Mouse (Mus musculus) lung, adult 18-20 months (tissue): ENCODE data around the gene Lmtk3.
A peak's percentile ranks its signal among the peaks of the same experiment; 100 is the strongest.

Experiments
- DNase-seq, 2 experiments: peaks; one replicate each; pipeline ENCODE4 v3.0.0; 2022; ENCODE audit warnings: mixed read lengths in 2 of 2

Gene Lmtk3

DNA sequence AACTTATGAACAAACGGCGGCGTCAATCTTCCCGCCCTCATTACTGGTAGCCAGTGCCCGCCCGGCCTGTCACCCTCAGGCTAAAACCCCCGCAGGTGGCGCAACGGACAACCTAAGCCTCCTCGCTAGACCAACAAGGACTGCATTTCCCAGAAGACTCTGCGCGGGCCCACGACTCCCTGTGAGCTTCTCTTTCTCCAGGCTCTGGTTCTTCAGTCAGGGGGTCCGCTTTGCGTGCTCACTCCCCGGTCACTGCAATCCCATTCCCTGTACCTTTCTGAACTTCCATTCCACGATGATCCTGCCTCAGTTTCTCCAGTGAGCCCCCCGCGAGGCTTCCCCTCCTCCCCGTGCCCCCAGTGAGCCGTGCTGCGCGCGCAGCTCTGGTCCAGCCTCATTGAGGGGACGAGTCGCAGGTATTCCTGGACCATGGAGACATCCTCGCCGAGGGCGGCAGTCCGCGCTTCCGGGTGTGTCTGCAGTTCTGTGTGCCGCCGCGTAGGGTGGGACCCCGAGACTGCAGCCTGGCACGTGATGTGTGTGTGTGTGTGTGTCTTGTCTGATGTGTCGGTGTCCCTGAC is at the start of gene Lmtk3:
TSS of gene Lmtk3 (plus strand) at position 228 of the 581 bp plus-strand sequence.
- DNase-seq, result peak; percentile 77 to 87

- peak; percentile 74 to 86 for DNase-seq
These were observed 44.3 kb upstream of the Lmtk3 start for GRCm38 (mm10) chr7:45739162-45739763.

- no peak for DNase-seq
These were observed 43.7 kb upstream of the Lmtk3 start for GRCm38 (mm10) chr7:45739820-45740219.

DNA sequence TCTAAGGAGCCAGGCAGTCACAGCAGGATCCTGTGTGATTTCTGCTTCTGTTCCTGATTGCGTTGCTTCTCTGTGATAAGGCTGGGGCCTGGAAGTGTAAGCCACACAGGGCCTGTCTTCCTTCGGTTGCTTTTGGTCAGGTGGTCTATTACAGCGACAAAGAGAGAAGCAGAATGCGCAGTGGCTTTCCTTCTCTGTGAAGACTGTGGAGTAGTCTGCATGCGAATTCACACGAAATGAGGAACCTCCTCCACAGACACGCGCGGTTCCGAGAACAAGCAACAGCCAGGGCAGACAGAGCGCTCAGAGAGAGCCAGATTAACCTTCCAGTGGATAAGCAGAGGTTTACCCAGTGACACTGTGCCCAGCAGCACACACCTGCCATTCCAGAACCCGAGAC is 42.2 kb upstream of the Lmtk3 start:
- no peak for DNase-seq

- DNase-seq, result peak; percentile 44 to 47
These were observed 41.8 kb upstream of the Lmtk3 start for GRCm38 (mm10) chr7:45741777-45742176.

DNA sequence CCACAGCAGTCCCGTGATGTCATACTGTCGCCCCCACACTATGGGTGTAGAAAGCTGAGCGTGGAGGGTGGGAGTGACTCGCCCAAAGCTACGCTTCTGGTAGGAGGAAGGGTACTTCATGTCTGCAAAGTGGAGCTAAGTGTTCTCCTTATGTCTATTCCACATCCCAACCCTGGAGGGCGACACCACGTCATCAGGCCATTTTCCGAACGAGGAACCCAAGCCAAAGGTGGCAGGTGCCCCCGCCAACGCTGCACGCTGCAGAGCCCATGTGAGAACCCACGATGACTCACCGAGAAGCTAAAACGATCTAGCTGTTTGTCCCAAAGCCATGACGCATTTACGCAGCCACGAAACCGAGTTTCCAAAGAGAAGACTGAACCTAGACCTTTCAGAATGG is 41.2 kb upstream of the Lmtk3 start:
- DNase-seq, result peak in 1 of 2 experiments; percentile 47

- DNase-seq, result peak; percentile 74 to 84
These were observed 39.2 kb upstream of the Lmtk3 start for GRCm38 (mm10) chr7:45744387-45744786.

DNA sequence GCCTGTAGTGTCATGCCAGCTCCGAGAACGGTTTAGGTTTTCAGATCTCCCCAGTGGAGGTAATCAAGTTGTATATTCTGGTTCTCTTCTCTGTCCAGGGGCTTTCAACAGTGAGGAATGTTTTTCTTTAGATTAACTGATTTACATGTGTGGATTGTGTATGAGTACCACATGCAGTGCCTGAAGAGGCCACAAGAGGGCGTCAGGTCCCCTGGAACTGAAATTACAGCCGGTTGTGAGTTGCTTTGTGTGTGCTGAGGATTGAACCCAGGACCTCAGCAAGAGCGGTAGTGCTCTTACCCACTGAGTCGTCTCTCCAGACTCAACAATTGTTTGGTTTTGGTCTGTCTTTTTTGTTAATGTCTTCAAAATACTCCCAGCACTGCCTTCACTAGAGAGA is 37.0 kb upstream of the Lmtk3 start:
- DNase-seq, result no peak

DNA sequence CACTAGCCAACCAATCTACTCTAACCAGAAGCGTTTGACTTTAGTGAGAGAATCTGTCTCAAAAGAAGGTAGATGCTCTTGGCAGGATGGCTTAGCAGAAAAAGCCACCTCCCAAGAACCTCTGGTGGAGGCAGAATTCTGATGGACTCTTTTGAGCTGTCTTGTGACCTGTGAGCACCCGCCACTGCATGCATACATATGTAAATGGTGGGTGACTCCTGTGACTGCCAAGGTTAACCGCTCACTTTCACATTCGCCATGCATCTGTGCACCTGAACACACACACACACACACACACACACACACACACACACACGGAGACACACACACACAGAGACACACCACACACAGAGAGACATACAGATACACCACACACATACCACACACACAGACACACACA is 36.1 kb upstream of the Lmtk3 start:
- no peak for DNase-seq

DNA sequence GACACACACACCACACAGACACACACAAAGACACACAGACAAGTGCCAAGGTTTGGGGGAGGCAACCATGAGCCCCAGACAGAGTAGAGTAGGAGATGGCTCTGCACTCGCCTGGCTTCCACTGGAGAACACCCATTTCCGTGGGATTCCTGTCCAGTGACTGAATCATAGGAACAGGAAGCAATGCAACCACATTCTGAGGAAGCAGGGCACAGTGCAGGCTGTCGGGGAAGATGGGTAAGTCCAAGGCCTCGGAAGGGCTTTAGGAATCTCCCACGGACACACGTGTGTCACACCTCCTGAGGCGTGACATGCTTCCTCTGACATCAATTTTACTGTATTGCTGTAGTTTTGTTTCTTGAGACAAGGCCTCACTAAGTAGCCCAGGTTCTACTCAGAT is 35.4 kb upstream of the Lmtk3 start:
- no peak for DNase-seq

DNA sequence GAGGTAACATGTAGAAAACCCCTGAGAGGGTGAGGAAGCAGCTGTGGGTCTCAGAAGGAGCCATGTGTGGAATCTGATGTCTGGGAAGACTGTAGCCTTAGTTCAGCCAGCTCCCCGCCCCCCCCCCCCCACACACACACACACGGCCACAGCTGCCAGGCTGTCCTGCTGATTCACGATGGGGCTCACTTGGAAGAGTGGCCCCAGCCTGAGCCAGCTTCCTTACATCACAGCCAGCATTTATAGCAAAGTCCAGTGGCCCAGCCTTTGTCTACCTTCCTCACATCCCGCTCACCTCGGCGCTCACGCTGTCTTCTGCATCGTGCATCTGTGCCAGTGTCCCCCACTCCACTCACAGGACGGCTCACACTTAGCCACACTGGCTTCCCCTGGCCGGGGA is 34.1 kb upstream of the Lmtk3 start:
- DNase-seq, result no peak

GRCm38 (mm10) chr7:45750162-45750561 is 33.4 kb upstream of the Lmtk3 start:
- DNase-seq, result no peak

- DNase-seq, result no peak
These were observed 27.8 kb upstream of the Lmtk3 start for GRCm38 (mm10) chr7:45755703-45756102.

- DNase-seq, result peak; percentile 77 to 87
These were observed 24.1 kb upstream of the Lmtk3 start for GRCm38 (mm10) chr7:45759400-45759799.

DNA sequence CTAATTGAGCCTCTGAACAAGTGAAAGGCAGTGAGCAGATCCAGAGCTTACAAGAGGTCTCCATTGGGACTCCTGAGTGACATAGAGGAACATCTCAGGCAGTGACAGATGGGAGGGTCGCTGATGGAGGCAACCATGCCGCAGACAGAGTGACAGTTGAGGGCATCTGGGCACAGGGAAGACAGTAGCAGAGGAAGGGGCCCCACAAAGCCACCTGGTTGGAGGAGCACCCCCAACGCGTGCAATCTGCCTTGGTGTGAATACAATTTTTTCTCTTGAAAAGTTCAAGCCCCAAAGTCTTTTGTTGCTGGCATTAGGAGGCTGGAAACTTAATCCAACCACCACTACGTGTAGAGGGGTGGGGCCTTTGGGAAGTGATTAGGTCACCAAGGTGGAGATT is 23.4 kb upstream of the Lmtk3 start:
- no peak for DNase-seq

DNA sequence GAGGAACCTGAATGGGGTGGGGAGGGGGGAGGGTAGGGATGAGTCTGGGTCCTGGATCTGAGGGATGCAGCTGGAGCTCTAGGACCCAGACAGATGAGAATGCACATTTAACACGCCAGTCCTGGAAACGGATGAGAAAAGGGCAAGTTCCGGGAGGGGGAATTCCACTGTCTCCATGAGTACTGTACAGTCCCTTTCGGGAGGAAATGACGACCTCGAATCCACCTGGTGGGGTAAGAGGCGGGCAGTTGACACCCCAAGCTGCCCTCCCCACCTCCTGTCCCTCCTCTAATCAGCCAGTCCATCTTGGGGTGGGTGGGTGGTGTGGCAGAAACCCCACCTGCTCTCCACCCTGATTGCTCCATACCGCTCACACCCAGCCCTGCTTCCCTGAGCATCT is 17.5 kb upstream of the Lmtk3 start:
- DNase-seq, result no peak

GRCm38 (mm10) chr7:45766764-45767163 is 16.8 kb upstream of the Lmtk3 start:
- no peak for DNase-seq

- DNase-seq, result no peak
These were observed 16.0 kb upstream of the Lmtk3 start for GRCm38 (mm10) chr7:45767500-45767899.

- DNase-seq, result no peak
These were observed 13.0 kb upstream of the Lmtk3 start for GRCm38 (mm10) chr7:45770427-45771082.

DNA sequence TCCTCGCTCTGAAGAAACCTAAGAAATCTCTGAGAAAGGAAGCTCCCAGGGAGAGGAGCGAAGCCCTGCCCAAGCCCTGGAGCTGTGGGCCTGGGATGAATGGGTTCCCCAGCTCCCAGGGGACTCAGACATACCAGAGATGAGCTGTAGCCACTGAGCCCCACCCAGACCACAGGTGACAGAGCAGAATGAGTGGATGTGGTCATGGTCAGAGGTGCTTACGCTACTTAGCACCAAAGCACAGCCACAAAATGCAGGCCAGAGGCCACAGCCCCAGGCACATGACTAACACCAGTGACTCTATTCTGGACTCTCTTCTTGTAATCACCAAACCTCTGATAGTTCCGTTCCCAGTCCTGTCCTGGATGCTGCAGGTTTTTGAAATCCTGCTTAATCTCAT is 12.4 kb upstream of the Lmtk3 start:
- DNase-seq, result no peak

GRCm38 (mm10) chr7:45775237-45775636 is 8.3 kb upstream of the Lmtk3 start:
- no peak for DNase-seq

DNA sequence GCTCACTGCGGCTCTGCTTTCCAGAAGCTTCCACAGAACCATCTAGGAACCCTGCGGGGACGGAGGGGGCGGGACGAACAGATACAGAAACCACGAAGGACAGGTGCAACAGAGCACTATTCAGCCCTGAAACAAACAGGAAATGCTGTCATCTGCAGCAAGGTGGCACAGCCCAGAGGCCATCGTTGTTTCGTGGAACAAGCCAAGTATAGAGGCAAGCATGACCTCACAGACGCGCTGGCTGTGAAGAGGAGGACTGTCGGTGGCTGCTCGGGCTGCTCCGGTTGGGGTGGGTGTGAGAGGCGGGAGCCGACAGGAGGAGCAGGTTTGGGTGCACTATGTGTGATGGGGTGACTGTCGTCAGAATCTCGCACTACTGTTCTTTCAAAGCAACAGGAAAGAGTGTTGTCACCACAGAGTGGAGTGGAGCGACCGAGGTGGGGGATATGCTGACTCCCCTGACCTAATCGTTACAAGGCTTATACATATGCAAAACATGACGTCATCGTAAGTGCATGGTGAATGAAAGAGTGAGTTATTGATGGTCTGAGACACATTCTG is 4.4 kb upstream of the Lmtk3 start:
- DNase-seq, result no peak

DNA sequence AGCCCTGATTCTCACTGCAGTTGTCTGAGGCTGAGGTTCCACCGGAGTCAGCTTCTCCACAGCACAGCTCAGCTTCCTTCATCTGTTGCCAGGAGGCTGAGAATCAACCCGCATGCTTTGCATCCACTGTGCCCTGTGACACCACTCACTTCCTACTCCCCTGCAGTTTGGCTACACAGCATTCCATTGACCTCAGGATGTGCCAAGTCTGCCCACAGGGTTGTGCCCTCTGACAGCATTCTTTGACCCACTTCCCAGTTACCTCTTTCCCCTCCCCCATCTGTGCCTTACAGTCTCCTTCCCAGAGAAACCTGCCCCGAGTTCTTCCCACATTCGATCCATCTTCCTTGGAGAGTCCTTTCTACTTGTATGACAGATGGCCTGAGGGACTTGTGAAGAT is 1.3 kb upstream of the Lmtk3 start:
- DNase-seq, result peak in 1 of 2 experiments; percentile 40
